Mouse (Mus musculus): Measurements from ENCODE around the gene Cd46.

Cd46 gene

GRCm38 (mm10) chr1:195092220-195092720 lies at the start of gene Cd46:
Gene Cd46 (minus strand): TSS chr1:195092249.
- peak; percentile 92 for DNase-seq (ENCODE audit: low read depth, low spot score)

GRCm38 (mm10) chr1:195132070-195132469 lies 40.0 kb upstream of the Cd46 start:
- DNase-seq (ENCODE audit: low read depth, low spot score) = no peak

- DNase-seq (ENCODE audit: low read depth, low spot score) = no peak
Observed at GRCm38 (mm10) chr1:195131675-195132015, 39.6 kb upstream of the Cd46 start.

- DNase-seq (ENCODE audit: low read depth, low spot score) = peak; percentile 96
Observed at GRCm38 (mm10) chr1:195130953-195131674, 39.1 kb upstream of the Cd46 start, which contains the start of gene Cr1l. Gene Cr1l (minus strand): TSS chr1:195131586.

- no peak for DNase-seq (ENCODE audit: low read depth, low spot score)
Observed at GRCm38 (mm10) chr1:195130479-195130878, 38.4 kb upstream of the Cd46 start.

- no peak for DNase-seq (ENCODE audit: low read depth, low spot score)
Observed at GRCm38 (mm10) chr1:195129867-195130266, 37.8 kb upstream of the Cd46 start.

GRCm38 (mm10) chr1:195114414-195114813 lies 22.4 kb upstream of the Cd46 start:
- no peak for DNase-seq (ENCODE audit: low read depth, low spot score)

GRCm38 (mm10) chr1:195113621-195114020 lies 21.6 kb upstream of the Cd46 start:
- DNase-seq (ENCODE audit: low read depth, low spot score) = peak; percentile 16

- no peak for DNase-seq (ENCODE audit: low read depth, low spot score)
Observed at GRCm38 (mm10) chr1:195100693-195101092, 8.6 kb upstream of the Cd46 start.

- no peak for DNase-seq (ENCODE audit: low read depth, low spot score)
Observed at GRCm38 (mm10) chr1:195098004-195098403, 6.0 kb upstream of the Cd46 start.

GRCm38 (mm10) chr1:195091699-195092219 lies 290 bp downstream of the Cd46 start:
- no peak for DNase-seq (ENCODE audit: low read depth, low spot score)

- DNase-seq (ENCODE audit: low read depth, low spot score) = no peak
Observed at GRCm38 (mm10) chr1:195082142-195082541, 9.9 kb downstream of the Cd46 start.

GRCm38 (mm10) chr1:195040437-195040836 lies 51.6 kb downstream of the Cd46 start:
- DNase-seq (ENCODE audit: low read depth, low spot score) = peak; percentile 70

- no peak for DNase-seq (ENCODE audit: low read depth, low spot score)
Observed at GRCm38 (mm10) chr1:195038386-195038785, 53.7 kb downstream of the Cd46 start.

- no peak for DNase-seq (ENCODE audit: low read depth, low spot score)
Observed at GRCm38 (mm10) chr1:195037985-195038384, 54.1 kb downstream of the Cd46 start.

GRCm38 (mm10) chr1:195037483-195037882 lies 54.6 kb downstream of the Cd46 start:
- no peak for DNase-seq (ENCODE audit: low read depth, low spot score)

- DNase-seq (ENCODE audit: low read depth, low spot score) = no peak
Observed at GRCm38 (mm10) chr1:195033941-195034340, 58.1 kb downstream of the Cd46 start.

- no peak for DNase-seq (ENCODE audit: low read depth, low spot score)
Observed at GRCm38 (mm10) chr1:195032738-195033137, 59.3 kb downstream of the Cd46 start.

- DNase-seq (ENCODE audit: low read depth, low spot score) = no peak
Observed at GRCm38 (mm10) chr1:195031786-195032185, 60.3 kb downstream of the Cd46 start.

- no peak for DNase-seq (ENCODE audit: low read depth, low spot score)
Observed at GRCm38 (mm10) chr1:195027507-195027906, 64.5 kb downstream of the Cd46 start.

- no peak for DNase-seq (ENCODE audit: low read depth, low spot score)
Observed at GRCm38 (mm10) chr1:195023848-195024247, 68.2 kb downstream of the Cd46 start.

- no peak for DNase-seq (ENCODE audit: low read depth, low spot score)
Observed at GRCm38 (mm10) chr1:195021831-195022230, 70.2 kb downstream of the Cd46 start.

- DNase-seq (ENCODE audit: low read depth, low spot score) = no peak
Observed at GRCm38 (mm10) chr1:195019062-195019600, 72.9 kb downstream of the Cd46 start.

All from A20 (cell line).